Mouse (Mus musculus) left cerebral cortex, adult 2 months (tissue): ENCODE measurements around the gene Gpr3. TPM values are rescaled to one million over a fixed set of nuclear protein-coding genes. Genes with fewer than 3 reads are reported as not detected.

ENCODE experiments used
- DNase-seq, 2 experiments: peaks; one replicate each; pipeline ENCODE4 v3.0.0; 2021 to 2022; ENCODE audit warnings: low spot score in 2 of 2, mixed read lengths in 1 of 2; ENCODE audit errors: extremely low spot score in 1 of 2
- H3K27ac ChIP-seq: fragments of 200-600 bp; 2 replicates; pipeline ENCODE4 v1.8.1; 2022
- H3K4me3 ChIP-seq: fragments of 200-600 bp; 2 replicates; pipeline ENCODE4 v1.8.1; 2022
- CTCF ChIP-seq: fragments of 200-600 bp; IDR thresholded peaks from 2 replicates; pipeline ENCODE4 v1.8.1; 2022; ENCODE audit warnings: antibody characterized with exemption, mild to moderate bottlenecking, moderate library complexity
- intact Hi-C: fragments of 180-260 bp; cut with DNase I; formaldehyde crosslinking; loops from one replicate; pipeline ENCODE4 v1.15.1; 2025
- total RNA-seq, 2 experiments: library from RNA; stranded (reverse); gene quantifications; 2 replicates each; pipeline ENCODE4 v1.2.3; 2021

Gpr3 gene
- total RNA-seq, 2 experiments from 2014 or later = 12.5 to 15.6 TPM

DNA sequence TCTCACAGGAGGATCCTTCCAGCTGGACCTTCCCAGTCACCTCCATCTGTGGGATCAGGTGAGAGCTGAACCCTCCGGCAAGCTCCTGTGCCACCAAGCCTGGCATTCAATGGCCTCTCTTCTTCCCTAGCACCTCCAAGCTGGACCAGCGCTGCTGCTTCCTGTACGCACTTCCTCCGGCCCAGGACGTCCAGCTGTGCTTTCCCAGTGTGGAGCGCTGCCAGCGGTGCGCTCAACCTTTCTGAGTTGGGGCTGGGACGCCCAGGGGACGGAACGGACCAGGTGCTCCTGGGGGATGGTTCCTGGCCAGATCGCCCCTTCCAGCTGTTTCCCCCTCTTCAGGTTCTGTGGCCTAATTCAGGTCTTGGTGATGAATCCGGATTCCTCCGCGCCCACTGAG lies 34.7 kb upstream of the Gpr3 start:
- no peak overlapping the region for H3K27ac ChIP-seq
- intact Hi-C loops = no loop called here
- TF ChIP-seq CTCF = no peak

DNA sequence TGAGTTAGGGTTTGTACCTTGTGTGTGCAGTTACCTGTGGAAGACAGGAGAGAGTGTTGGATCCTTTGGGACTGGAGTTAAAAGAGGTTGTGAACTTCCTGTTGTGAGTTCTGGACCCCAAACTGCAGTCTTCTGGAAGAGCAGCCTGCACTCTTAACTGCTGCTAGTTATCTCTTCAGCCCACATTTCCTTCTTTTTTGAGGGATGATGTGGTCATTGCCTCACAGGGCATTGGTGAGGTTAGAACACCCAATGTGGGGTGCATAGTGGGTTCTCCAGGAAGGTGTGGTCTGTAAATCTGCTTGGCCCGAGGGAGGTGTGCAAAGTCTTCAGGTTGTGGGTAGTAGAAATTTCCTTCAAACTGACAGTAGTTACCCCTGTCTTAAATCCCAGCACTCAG lies 32.0 kb upstream of the Gpr3 start:
- intact Hi-C loops = no loop called here
- no peak for DNase-seq
- Histone ChIP-seq H3K4me3 (no peak overlapping the region), H3K27ac (no peak overlapping the region)
- no peak for TF ChIP-seq CTCF

More for the DNA sequence above, 34.7 kb upstream of the Gpr3 start:
- no peak for DNase-seq
- no peak overlapping the region for H3K4me3 ChIP-seq

DNA sequence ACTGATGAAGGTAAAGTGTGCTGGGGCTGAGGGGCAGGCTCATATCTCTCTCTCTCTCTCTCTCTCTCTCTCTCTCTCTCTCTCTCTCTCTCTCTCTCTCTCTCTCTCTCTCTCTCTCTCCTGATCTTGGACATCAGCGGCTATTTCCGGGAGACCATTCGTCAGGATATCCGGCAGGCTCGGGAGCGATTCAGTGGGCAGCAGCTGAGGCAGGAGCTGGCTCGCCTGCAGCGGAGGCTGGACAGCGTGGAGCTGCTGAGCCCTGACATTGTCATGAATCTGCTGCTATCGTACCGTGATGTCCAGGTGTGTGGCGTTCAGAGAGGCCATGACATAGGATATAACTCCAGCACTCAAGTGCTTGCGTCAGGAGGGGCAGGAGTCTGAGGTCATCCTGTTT lies 31.2 kb upstream of the Gpr3 start:
- Histone ChIP-seq H3K4me3 (no peak overlapping the region), H3K27ac (no peak overlapping the region)
- no peak for TF ChIP-seq CTCF
- DNase-seq = no peak
- intact Hi-C loops = no loop called here

DNA sequence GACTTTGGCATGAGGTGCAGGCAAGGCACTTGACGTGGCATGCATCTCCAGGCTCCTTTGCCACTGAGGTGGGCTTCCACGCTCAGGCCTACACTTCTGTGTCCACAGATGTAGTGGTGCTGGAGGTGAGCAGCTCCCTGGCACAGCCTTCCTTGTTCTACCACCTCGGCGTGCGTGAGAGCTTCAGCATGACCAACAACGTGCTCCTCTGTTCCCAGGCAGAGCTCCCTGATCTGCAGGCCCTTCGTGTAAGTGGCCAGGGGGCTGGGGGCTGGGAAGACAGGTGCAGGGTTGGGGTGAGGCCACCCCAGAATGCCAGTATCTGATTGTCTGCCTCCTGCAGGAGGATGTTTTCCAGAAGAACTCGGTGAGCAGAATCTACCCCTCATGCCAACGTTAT lies 30.4 kb upstream of the Gpr3 start:
- no peak overlapping the region for H3K4me3 ChIP-seq
- intact Hi-C loops = no loop called here
- no peak overlapping the region for H3K27ac ChIP-seq
- DNase-seq = no peak
- TF ChIP-seq CTCF = no peak

DNA sequence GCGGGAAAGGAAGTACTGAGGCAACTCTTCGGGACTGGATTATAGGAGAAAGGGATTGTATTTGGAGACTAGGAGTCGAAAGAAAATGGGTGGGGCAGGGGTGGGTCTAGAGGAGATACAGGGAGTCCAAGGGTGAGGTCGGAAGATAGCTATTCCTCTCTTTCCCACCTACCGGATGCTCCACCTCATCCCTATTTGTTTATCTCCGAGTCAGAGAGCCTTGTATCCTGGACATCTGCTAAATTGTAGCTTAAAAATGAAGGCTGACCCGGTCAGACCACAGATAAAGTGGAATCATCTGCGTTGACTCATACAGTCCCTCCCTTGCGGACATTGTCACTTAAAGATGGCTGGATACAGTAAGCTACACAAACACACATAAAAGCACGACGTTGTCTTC lies 29.6 kb upstream of the Gpr3 start:
- TF ChIP-seq CTCF = no peak
- DNase-seq = no peak
- peak overlapping the region; percentile 63 for H3K4me3 ChIP-seq
- intact Hi-C loops = no loop called here
- no peak overlapping the region for H3K27ac ChIP-seq

DNA sequence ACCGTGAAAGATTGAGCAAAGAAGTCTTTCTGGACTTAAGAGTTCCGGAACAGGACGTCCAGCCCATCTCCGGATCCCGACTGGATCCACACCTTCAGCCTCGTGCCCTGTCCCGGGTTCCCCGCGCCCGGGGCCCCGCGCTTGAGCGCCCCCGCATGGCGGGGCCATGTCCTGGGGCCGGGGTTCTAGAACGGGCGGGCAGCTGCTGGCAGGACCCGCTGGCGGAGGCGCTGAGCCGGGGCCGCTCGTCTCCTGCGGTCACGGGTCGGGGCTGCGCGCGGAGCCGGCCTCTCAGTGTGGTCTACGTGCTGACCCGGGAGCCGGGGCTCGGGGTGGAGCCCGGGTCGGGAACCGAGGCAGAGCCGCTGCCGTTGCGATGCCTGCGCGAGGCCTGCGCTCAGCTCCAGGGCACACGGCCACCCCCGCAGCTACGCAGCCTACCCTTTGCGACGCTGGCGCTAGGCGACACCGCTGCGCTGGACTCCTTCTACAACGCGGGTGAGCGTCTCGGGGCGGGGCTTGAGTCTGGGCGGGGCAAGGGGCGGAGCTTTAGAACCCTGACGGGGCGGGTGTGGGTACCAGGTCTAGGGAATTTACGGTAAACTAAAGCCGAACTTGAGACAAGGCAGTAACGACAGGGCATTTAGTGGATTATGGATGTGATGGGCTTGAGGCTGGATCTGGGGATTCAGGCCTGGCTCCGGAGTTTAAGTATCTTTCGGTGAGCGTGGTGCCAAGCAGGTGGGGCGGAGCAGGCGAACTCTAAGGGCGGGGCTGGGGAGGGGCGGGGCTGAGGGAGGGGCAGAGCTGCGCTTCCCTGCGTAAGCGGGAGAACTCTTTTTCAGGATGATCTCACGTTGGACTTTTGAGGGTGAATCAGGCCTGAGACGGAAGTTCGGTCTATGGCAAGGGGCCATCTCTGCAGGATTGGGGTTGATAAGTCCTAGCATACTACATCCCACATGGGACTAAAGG lies 28.9 kb upstream of the Gpr3 start:
- peak; percentile 33 for TF ChIP-seq CTCF
- Histone ChIP-seq H3K27ac (peak overlapping the region; percentile 91), H3K4me3 (peak overlapping the region; percentile 63)
- DNase-seq = peak; percentile 85 to 88
- intact Hi-C loops = no loop called here

DNA sequence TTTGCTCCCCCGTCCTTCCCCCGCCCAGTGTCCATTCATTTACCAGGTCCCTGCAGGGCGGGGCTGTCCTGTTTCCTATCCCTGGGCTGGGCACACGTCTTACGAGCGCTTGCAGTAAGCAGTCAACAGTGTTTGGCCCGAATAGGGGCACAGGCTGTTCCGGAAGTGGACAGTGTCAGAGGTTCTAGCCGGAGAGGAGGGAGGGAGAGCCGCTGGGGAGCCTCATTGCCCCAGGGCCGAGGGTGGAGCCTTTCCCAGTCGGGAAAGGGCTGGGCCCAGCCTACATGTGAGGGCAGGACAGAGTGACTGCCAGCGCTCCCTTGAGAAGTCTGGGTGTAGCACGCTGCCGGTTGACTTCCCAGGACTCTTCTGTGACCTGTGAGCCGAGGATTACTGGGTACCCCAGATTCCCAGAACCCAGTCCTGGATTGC lies 28.2 kb upstream of the Gpr3 start, which contains the start of gene Map3k6:
TSS of gene Map3k6 (plus strand) at position 329 of the 432 bp plus-strand sequence.
- peak in 1 of 2 experiments; percentile 32 for DNase-seq
- intact Hi-C loops = no loop called here
- H3K27ac ChIP-seq = peak within 1 kb of the TSS; percentile 91
- no peak for TF ChIP-seq CTCF
- H3K4me3 ChIP-seq = peak within 1 kb of the TSS; percentile 63

DNA sequence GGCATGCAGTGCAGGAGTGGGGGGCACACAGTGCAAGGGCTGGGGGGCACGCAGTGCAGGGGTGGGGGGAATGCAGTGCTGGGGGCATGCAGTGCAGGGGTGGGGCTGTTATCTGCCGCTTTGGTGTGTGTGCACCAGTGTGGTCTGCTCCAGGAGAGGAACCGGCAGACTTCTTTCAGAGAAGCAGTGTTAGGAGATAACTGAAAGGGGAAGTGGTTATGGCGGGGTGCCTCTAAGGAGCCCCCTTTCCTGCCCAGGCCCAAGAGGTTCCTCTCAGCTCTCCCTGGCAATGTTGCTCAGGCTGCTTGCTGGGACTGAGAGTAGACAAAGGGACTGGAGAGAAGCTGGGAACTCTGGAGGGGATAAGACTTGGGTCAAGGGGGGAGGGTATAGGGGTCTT lies 25.6 kb upstream of the Gpr3 start:
- TF ChIP-seq CTCF = no peak
- DNase-seq = no peak
- no peak overlapping the region for H3K27ac ChIP-seq
- no peak overlapping the region for H3K4me3 ChIP-seq
- intact Hi-C loops = loop anchor here (10.0 kb wide), 1 partner anchor 217 kb away; no protein-coding TSS in a partner anchor

DNA sequence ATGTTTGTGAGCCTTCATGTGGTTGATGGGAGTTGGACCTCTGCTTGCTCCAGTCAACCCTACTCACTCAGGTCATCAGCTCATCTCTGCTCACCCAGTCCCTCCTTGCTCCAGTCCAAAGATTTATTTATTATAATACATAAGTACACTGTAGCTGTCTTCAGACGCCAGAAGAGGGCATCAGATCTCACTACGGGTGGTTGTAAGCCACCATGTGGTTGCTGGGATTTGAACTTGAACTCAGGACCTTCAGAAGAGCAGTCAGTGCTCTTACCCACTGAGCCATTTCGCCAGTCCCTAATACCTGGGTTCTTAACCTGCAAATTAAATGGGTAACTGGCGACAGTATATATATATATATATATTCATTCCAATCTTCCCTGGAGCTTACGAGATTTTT lies 23.1 kb upstream of the Gpr3 start:
- no peak; the same call in 1 of the 2 replicates for TF ChIP-seq CTCF
- intact Hi-C loops = loop anchor here (10.0 kb wide), 1 partner anchor 219 kb away; no protein-coding TSS in a partner anchor
- H3K4me3 ChIP-seq = no peak overlapping the region
- no peak for DNase-seq
- H3K27ac ChIP-seq = no peak overlapping the region

DNA sequence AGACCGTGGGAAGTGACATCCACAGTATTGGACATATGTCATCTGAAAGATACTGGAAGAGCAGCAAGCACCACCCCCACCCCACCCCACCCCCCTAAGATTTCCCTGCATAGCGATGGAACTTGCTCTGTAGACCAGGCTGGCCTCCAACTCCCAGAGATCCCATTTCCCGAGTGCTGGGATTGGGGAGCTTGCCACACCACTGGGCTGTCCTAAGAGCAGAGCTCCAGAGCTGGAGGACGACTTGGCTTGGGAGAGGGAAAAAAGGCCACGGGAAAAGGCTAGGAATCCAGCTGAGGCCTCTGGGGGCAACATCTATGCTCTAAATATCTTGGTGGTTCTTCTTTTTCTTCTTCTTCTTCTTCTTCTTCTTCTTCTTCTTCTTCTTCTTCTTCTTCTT lies 22.4 kb upstream of the Gpr3 start:
- intact Hi-C loops = loop anchor here (10.0 kb wide), 1 partner anchor 220 kb away; no protein-coding TSS in a partner anchor
- TF ChIP-seq CTCF = no peak
- DNase-seq = no peak
- Histone ChIP-seq H3K27ac (no peak overlapping the region), H3K4me3 (no peak overlapping the region)

DNA sequence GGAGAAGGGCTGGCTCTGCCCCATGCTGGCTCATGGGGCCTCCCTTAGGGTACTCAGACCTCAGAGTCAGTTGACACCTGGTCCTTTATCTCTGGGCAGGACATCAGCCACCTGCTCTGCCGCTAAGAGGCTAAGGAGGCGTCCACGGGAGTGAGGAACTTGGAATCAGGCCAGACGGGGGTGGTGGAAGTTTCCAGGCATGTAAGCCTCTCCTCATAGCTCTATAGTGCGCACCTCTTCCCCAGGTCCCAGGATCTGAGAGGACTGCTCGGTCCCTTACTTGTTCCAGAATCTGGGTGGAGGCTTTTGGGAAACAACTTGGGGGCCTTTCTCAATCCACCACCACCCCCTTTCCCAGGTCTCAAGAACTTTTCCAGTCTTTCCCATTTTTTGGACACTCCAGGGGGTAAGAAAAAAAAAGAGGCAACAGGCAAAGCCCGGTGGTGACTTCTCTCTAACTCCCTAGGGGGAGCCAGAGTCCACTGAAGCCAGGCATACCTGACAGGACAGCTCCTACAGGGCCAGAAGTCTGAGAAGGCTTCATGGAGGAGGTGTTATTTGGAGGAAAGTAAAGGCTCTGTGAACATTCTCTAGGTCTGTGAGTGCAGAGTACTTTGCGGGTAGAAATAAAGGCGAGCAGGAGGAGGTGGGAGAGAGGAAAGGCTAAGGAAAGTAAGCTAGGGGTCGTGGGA lies 21.1 kb upstream of the Gpr3 start:
- intact Hi-C loops = loop anchor here (1.0 to 10.0 kb wide), 2 partner anchors 64 to 221 kb away; no protein-coding TSS in a partner anchor
- H3K27ac ChIP-seq = no peak overlapping the region
- DNase-seq = no peak
- H3K4me3 ChIP-seq = no peak overlapping the region
- TF ChIP-seq CTCF = peak; percentile 73

DNA sequence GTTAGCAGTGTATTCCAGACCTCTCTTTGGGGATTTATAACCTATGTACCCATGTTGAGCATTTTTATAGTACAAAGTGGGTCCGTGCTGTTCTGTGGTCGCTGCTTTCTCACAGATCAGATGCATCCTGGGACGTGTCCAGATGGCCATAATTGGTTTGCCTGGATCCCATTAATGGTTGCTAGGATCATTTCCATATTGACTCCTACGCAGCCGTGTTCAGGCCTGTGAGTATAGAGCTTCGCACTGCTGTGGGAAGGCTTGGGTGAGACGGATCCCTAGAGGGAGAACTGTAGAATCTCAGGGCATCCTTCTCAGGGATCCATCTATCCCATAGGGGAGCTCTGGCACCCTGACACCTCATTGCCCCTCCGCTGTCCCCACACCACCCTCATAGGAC lies 17.2 kb upstream of the Gpr3 start:
- H3K27ac ChIP-seq = no peak overlapping the region
- no peak for DNase-seq
- intact Hi-C loops = no loop called here

More for the DNA sequence above, 17.2 kb upstream of the Gpr3 start:
- TF ChIP-seq CTCF = no peak
- H3K4me3 ChIP-seq = no peak overlapping the region
